ENCODE assay signal across 9 mouse cellular contexts in the genomic region with DNA sequence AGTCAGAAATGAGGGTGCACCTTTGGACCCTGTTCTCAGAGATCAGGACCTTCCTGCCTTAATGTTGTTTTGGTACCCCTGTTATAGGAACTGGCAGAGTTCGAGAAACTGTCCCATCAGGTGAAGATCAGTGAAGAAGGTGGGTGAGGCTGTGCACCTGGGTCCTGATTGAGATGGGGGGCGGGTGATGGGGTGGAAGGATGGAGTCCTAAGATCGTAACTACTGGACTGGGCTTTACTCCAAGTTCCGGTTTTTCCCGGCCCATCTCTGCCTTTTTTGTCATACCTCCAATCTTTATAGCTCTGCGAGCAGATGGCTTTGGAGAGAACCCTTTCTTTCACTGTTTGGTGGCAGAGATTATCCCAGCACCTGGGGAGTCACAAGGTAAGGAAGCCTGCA. TPM values are rescaled to one million over a fixed set of nuclear protein-coding genes. Genes with fewer than 3 reads are reported as not detected.
DNase-seq lines count a peak whose midpoint lies in the region; ATAC-seq and TF ChIP-seq lines count a peak whose summit lies in the region.
"Had no signal": no experiment of that assay in that cellular context is flagged by ENCODE, and none has a peak within 500 bp of the region (broad histone marks: within the 10 kb centered on the region; RNA-seq: fewer than 3 reads in every experiment).

No protein-coding gene starts in this region.

- H3K27me3 ChIP-seq in heart, embryonic 10.5 days (ENCODE audit: insufficient read depth, poor library complexity, severe bottlenecking): peaks cover 3% of the 10 kb centered on the region; the same call in 1 of the 2 replicates
- no peaks in the 10 kb centered on the region for H3K27me3 ChIP-seq in hindbrain, embryonic 10.5 days (ENCODE audit: insufficient read depth, poor library complexity, severe bottlenecking)
- no peaks in the 10 kb centered on the region for H3K27me3 ChIP-seq in liver, postnatal 0 days (ENCODE audit: insufficient read depth, low read length)

- no peaks in the 10 kb centered on the region for H3K36me3 ChIP-seq in heart, embryonic 10.5 days
- no peaks in the 10 kb centered on the region for H3K36me3 ChIP-seq in hindbrain, embryonic 10.5 days
- no peaks in the 10 kb centered on the region for H3K36me3 ChIP-seq in liver, postnatal 0 days (replicated peaks; ENCODE audit: insufficient read depth, low read length)

- no peaks in the 10 kb centered on the region for H3K9me3 ChIP-seq in heart, embryonic 10.5 days
- no peaks in the 10 kb centered on the region for H3K9me3 ChIP-seq in hindbrain, embryonic 10.5 days
- H3K9me3 ChIP-seq in liver, postnatal 0 days (ENCODE audit: low read length): no peaks in the 10 kb centered on the region

- TF ChIP-seq EP300 in liver, postnatal 0 days (IDR thresholded peaks at IDR 0.05; ENCODE audit: low read depth): no peak

- peak overlapping the region; percentile 74 for H3K9ac ChIP-seq in liver, postnatal 0 days (replicated peaks)

- WGBS in heart, embryonic 10.5 days: 39% methylated on average over 6 of the region's 6 CpGs
- WGBS in hindbrain, embryonic 10.5 days: 52% methylated on average over 6 of the region's 6 CpGs
- 41% methylated on average over 6 of the region's 6 CpGs for WGBS in liver, postnatal 0 days (ENCODE audit: insufficient replicate concordance)

- peak overlapping the region; percentile 74 for H3K4me3 ChIP-seq in heart, embryonic 10.5 days
- peak overlapping the region; percentile 64 for H3K4me3 ChIP-seq in hindbrain, embryonic 10.5 days
- H3K4me3 ChIP-seq in liver, postnatal 0 days (ENCODE audit: low read depth, low read length): peak overlapping the region; percentile 63

- no peak for TF ChIP-seq POLR2A in brain, embryonic 14.5 days (IDR thresholded peaks at IDR 0.05; ENCODE audit: borderline replicate concordance, extremely low read depth, insufficient read depth, insufficient read length, poor library complexity, severe bottlenecking)

- DNase-seq in heart, embryonic 10.5 days (ENCODE audit: low spot score): no peak
- no peak for DNase-seq in heart, adult 8-10 months (ENCODE audit: low spot score)
- peak; percentile 19 for DNase-seq in brain, embryonic 14.5 days (ENCODE audit: low read depth)
- DNase-seq in hindbrain, embryonic 10.5 days (ENCODE audit: low spot score): no peak
- peak; percentile 19 for DNase-seq in liver, postnatal 0 days
- no peak for DNase-seq in frontal cortex, postnatal 25 days (ENCODE audit: low spot score in 2 of 2)
- DNase-seq in right cerebral cortex, postnatal 4 days: no peak

- H3K27ac ChIP-seq in heart, embryonic 10.5 days: peak overlapping the region; percentile 93
- H3K27ac ChIP-seq in hindbrain, embryonic 10.5 days: peak overlapping the region; percentile 94
- peak overlapping the region; percentile 75 for H3K27ac ChIP-seq in liver, postnatal 0 days (ENCODE audit: low read depth)

- ATAC-seq in liver, postnatal 0 days: peak; percentile 15; the same call in 1 of the 2 replicates
- no peak; the same call in 1 of the 2 replicates for ATAC-seq in frontal cortex, adult (ENCODE audit: low TSS enrichment)

- H3K4me1 ChIP-seq in heart, embryonic 10.5 days: peaks cover 31% of the 10 kb centered on the region
- peaks cover 22% of the 10 kb centered on the region for H3K4me1 ChIP-seq in hindbrain, embryonic 10.5 days (replicated peaks)
- peaks cover 7% of the 10 kb centered on the region for H3K4me1 ChIP-seq in liver, postnatal 0 days (ENCODE audit: insufficient read depth)

- peak overlapping the region; percentile 74 for H3K4me2 ChIP-seq in liver, postnatal 0 days (ENCODE audit: low read depth, low read length)

- no peak for TF ChIP-seq CTCF in brain, embryonic 14.5 days (IDR thresholded peaks at IDR 0.05; ENCODE audit: borderline replicate concordance, extremely low read depth, insufficient read depth, insufficient read length)
- TF ChIP-seq CTCF in liver, postnatal 0 days (IDR thresholded peaks at IDR 0.05; ENCODE audit: low read depth): no peak

RNA-seq across cellular contexts. Expression of gene Sat2, which starts 0.6 kb away (rescaled TPM):
- 18.8 and 21.8 TPM in 2 replicates for polyA plus RNA-seq in heart, embryonic 10.5 days (2016; fragmentation: Nextera tagmentation; extraction: Ambion mirVana)
- total RNA-seq in heart, adult 8-10 months (2022): 1 to 10 TPM; 2.6 to 5.3 (median 3.3) TPM
- polyA plus RNA-seq in brain, embryonic 14.5 days (2012; rRNA removed): 13.7 and 17.8 TPM in 2 replicates
- polyA plus RNA-seq in hindbrain, embryonic 10.5 days (2016; fragmentation: Nextera tagmentation; extraction: Ambion mirVana): 15.4 and 24.5 TPM in 2 replicates
- polyA plus RNA-seq in liver, postnatal 0 days (2015; fragmentation: Nextera tagmentation; extraction: Ambion mirVana): 15.2 and 18.7 TPM in 2 replicates

RNA-seq across cellular contexts. Expression of gene Shbg, which starts 4.7 kb away (rescaled TPM):
- 0.25 and 7.5 TPM in 2 replicates for polyA plus RNA-seq in heart, embryonic 10.5 days (2016; fragmentation: Nextera tagmentation; extraction: Ambion mirVana)
- total RNA-seq in heart, adult 8-10 months (2022): not detected
- 0.08 TPM in 1 of 2 replicates, not detected in the other for polyA plus RNA-seq in brain, embryonic 14.5 days (2012; rRNA removed)
- not detected in 2 replicates for polyA plus RNA-seq in hindbrain, embryonic 10.5 days (2016; fragmentation: Nextera tagmentation; extraction: Ambion mirVana)
- 4.3 and 4.7 TPM in 2 replicates for polyA plus RNA-seq in liver, postnatal 0 days (2015; fragmentation: Nextera tagmentation; extraction: Ambion mirVana)
- polyA plus RNA-seq: large intestine, adult 2 months had no signal

RNA-seq across cellular contexts. Expression of gene Fxr2, which starts 10.4 kb away (rescaled TPM):
- 31.5 and 44.7 TPM in 2 replicates for polyA plus RNA-seq in heart, embryonic 10.5 days (2016; fragmentation: Nextera tagmentation; extraction: Ambion mirVana)
- total RNA-seq in heart, adult 8-10 months (2022): 100 to 1,000 TPM in 1 of 4 experiments, 10 to 100 TPM in 3; 92.4 to 109 (median 94.5) TPM
- polyA plus RNA-seq in brain, embryonic 14.5 days (2012; rRNA removed): 129 and 151 TPM in 2 replicates
- 37.9 and 47.4 TPM in 2 replicates for polyA plus RNA-seq in hindbrain, embryonic 10.5 days (2016; fragmentation: Nextera tagmentation; extraction: Ambion mirVana)
- polyA plus RNA-seq in liver, postnatal 0 days (2015; fragmentation: Nextera tagmentation; extraction: Ambion mirVana): 6.8 TPM in 2 replicates

RNA-seq across cellular contexts. Expression of gene Atp1b2, which starts 16.7 kb away (rescaled TPM):
- 15.6 and 24.1 TPM in 2 replicates for polyA plus RNA-seq in heart, embryonic 10.5 days (2016; fragmentation: Nextera tagmentation; extraction: Ambion mirVana)
- 10 to 100 TPM; 12.4 to 16.3 (median 13.1) TPM for total RNA-seq in heart, adult 8-10 months (2022)
- 44.3 and 74.7 TPM in 2 replicates for polyA plus RNA-seq in brain, embryonic 14.5 days (2012; rRNA removed)
- 7.5 and 7.8 TPM in 2 replicates for polyA plus RNA-seq in hindbrain, embryonic 10.5 days (2016; fragmentation: Nextera tagmentation; extraction: Ambion mirVana)
- 4.0 and 5.3 TPM in 2 replicates for polyA plus RNA-seq in liver, postnatal 0 days (2015; fragmentation: Nextera tagmentation; extraction: Ambion mirVana)

RNA-seq across cellular contexts. Expression of gene Sox15, which starts 32.7 kb away (rescaled TPM):
- 0.15 TPM in 1 of 2 replicates, not detected in the other for polyA plus RNA-seq in heart, embryonic 10.5 days (2016; fragmentation: Nextera tagmentation; extraction: Ambion mirVana)
- not detected for total RNA-seq in heart, adult 8-10 months (2022)
- 0.42 TPM in 1 of 2 replicates, not detected in the other for polyA plus RNA-seq in brain, embryonic 14.5 days (2012; rRNA removed)
- 0.37 TPM in 1 of 2 replicates, not detected in the other for polyA plus RNA-seq in hindbrain, embryonic 10.5 days (2016; fragmentation: Nextera tagmentation; extraction: Ambion mirVana)
- 0.13 TPM in 1 of 2 replicates, not detected in the other for polyA plus RNA-seq in liver, postnatal 0 days (2015; fragmentation: Nextera tagmentation; extraction: Ambion mirVana)
- polyA plus RNA-seq: large intestine, adult 2 months had no signal

Comparison
In these comparisons a context has a peak if more than half of its experiments do, and no peak if none do; other contexts are left out.
1. DNase-seq: peak in brain, embryonic 14.5 days (single experiment) and liver, postnatal 0 days (single experiment); none in heart, embryonic 10.5 days (single experiment), heart, adult 8-10 months (single experiment), hindbrain, embryonic 10.5 days (single experiment), frontal cortex, postnatal 25 days (0 of 2) and right cerebral cortex, postnatal 4 days (single experiment).
2. Peak in every context shown above with its lines, with median percentiles within 50 percentile points of each other: H3K27ac ChIP-seq and H3K4me3 ChIP-seq.